Mouse (Mus musculus): Measurements from ENCODE around the gene Nav2.

- TF ChIP-seq EP300 (optimal IDR thresholded peaks at IDR 0.05) (no peak), CTCF (IDR thresholded peaks at IDR 0.05; ENCODE audit: low read depth) (no peak)
Observed at GRCm38 (mm10) chr7:49120488-49120864, 212.0 kb downstream of the Nav2 start.
